Mouse (Mus musculus) fibroblast of lung, adult 2 months (primary cell): ENCODE results near the gene Tgoln1.

Experiments
- DNase-seq: peaks from one replicate; pipeline ENCODE4 v3.0.0-alpha.2; 2011; ENCODE audit warnings: low read depth

Gene Tgoln1

DNA sequence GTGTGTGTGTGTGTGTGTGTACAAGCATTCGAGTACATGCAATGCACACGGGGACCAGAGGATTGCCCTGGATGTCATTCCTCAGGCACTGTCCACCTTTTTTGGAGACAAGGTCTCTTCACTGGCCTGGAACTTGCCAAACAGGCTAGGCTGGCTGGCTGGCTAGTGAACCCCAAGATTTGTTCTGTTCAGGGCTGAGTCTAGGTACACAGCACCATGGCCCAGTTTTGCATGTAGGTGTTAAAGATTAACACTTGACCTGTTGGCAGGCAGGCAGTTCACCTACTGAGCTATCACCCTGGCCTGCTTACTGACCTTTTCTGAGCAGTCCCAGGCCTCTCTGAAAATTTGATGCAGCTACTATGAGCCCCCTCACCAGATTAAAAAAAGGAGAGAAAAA lies 13.6 kb upstream of the Tgoln1 start:
- DNase-seq = no peak

DNA sequence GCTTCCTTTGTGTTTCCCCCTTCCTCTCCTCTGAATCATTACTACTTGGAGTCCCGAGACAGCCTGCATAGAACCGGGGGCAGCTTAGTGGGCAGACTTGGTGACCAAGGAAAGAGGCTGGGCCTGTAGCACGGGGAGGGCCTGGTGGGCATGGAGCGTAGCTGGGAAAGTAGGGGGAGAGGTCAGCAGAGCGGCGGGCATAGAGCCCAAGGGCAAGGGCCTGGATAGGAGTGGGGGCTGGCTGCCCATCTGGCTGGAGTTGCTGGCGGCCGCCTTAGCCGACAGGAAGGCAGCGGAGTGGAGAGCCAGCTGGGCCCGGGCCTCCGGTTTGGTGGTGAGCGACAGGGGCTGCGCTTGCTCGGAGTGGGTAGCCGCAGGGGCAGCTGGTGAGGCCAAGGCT lies 10.5 kb upstream of the Tgoln1 start:
- DNase-seq = no peak

DNA sequence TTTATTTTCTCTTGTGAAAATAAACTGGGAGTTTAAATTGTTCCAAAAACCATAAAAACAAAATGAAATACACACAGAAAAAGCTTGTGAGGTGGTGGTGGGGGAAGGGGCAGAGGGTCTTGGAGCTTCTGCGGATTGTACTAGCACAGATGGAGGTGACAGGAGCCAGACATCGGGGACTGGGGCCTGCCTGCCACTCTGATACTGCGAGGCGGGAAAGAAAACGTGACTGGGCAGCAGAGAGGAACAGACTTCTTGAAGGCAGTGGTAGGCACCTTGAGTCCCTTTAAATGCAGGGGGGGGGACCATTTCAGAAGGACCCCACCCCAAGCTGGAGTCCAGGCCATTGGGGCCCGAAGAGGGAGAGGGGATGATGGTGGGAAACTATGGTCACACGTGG lies 9.6 kb upstream of the Tgoln1 start:
- no peak for DNase-seq

DNA sequence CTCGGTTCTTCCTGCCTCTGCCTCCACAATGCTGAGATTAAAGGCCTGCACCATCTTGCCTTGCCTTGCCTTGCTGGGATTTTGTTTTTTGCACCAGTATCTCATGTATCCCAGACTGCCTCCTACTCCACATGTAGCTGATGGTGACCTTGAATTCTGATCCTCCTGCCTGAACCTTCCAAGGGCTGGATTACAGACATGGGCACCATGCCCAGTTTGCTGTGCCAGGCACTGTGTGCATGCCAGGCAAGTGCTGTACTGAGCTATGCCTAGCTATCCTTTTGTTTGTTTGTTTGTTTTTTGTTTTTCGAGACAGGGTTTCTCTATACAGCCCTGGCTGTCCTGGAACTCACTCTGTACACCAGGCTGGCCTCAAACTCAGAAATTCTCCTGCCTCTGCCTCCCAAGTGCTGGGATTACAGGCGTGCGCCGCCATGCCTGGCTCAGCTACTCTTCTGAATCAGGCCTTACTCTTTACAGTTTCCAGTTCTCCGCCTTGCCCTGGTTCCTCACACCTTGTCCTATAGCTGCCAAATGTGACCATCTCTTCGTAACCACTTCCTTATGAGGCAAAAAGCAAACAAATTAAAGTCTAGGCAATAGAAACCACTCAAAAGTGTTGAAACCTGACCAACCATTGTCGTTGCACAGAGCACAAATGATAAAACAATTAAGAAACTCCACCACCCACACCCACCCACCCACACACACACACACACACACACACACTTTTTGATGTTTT lies 7.0 kb upstream of the Tgoln1 start:
- no peak for DNase-seq

DNA sequence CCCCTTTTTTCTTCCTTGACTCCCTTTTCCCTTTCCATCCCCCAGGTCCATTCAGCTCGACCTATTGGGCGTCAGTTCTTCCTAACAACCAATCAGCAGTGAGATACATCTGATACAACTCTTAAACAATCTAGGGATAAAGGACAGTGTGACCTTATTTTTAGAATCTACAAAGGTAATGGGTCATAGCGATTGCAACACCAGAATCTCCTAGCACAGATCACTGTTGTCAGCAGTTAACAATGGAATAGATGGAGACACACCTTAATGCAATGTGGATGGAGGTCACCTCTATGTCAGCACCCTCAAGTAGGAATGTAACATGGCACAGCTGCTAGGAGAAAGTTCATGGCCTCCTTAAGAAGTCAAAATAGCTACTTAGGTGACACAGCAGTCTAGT lies 6.1 kb upstream of the Tgoln1 start:
- DNase-seq = no peak

DNA sequence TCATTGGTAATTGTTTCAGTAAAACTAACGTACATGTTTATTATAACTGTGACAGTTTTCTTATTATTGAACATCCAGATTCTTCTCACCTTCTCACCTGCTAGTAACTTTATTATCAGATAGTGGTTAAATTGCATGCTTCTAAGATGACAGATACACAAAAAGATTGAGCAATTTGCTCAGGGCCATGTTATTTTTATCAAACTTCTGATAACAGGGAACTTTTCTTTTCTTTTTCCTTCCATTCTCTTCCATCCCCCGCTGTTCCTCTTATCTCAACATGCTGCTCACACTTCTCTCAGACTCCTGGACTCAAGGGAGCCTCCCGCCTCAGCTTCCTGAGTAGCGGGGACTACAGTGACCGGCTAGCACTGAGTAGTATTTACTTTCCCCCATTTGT lies 4.1 kb upstream of the Tgoln1 start:
- no peak for DNase-seq

DNA sequence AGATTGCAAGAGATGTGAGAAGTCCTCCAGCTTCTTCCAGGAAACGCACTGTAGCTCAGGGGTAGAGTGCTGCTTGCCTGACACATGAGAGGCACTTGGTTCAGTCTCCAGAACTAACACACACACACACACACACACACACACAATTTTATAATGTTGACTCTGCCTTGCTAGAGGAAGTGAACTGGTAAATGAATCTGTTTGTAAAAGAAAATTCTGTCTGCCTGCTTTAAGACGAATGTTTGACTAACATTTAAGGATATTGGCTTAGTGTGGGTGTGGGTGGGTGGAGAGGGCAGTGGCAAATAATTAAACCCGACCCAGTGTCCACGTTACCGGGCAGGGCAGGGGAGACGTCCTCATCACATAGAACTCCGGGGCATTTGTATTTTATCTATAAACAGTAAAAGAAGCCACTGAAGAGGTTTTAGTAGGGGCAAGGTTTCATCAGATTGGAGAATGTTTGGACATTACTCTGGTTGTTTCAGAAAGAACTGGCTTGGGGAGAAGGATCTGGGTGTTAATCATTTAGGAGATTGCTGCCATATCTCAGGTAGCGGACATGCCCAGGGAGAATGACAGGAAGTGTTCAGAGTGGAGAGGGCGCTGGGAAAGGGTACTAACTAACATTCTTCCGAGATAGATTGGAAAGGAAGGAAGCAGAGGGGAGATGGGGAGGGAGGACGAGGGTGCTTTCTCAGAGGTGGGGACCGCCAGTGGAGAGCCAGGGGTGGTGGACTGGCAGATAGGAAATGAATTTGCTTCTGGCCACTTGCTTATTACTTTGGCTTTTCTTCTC lies 3.1 kb upstream of the Tgoln1 start:
- DNase-seq = no peak

DNA sequence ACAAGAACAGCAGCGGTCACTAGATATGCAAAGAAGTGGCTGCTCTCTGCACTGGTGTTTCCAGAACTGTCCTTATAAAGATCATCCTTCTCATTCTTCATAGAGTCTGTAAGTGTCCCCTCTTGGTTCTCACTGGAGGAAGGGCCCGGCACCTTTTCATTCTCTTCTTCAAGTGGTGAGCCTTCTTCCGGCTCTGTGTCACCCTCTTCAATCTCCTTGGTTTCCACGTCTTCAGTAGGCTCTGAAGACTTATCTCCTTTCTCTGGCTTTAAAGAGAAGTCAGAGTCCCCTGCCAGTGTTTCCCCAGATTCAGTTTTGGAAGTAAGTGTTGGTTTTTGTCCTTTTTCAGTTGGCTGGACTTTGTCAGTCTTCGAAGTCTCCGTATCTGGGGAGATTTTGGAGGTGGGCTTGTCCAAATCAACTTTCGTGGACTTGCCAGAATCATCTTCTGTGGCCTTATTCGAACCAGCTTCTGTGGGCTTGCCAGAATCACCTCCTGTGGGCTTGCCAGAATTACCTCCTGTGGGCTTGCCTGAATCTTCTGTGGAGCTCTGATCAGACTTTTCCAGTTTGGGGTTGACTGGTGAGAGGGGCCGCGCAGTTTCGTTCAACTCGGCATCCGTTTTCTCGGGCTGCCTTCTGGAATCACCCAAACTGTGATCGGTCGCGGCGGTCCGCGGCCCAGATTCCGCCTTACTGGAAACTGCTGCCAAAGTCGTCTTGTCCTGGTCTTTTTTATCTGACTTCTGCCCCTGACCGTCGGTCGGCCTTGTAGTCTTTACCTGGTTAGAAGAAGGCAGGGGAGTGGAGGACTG lies 1.0 kb downstream of the Tgoln1 start:
- no peak for DNase-seq

DNA sequence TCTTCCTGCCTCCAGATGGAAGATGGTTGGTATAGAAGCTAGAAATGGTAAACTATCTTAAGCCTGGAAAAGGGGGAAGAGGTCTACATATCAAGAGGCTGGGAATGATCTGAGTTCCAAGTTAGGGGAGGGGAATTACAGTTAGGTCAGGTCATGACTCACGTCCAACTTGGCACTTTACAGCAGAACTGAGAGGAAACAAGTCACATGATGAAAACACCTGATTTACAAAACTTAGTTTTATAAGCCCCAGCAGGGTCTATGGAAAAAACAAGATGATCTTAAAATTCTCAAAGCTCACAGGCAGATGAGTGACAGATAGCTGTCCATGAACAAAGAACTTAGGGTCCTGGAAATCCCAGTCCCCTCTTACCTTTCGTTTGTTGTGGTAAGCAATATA lies 1.6 kb downstream of the Tgoln1 start:
- DNase-seq = peak; percentile 27

DNA sequence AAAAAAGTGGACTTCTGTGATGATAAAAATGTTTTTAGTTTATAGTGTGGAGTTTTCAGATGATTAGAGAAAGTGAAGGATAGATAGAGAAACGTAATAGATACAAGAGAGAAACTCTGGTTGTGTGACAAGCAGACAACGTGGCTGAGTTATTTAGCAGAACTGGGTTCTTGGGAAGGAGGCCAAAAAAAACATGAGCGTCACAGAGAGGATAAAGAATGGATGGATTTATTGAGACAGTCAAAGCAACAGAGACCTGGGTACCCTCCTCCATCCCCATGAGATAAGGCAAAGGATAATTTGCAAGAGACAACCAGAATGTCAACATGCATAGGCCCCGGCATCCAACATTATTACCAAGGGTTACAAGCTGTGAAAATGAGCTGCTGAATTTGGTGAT lies 6.5 kb downstream of the Tgoln1 start:
- DNase-seq = no peak

DNA sequence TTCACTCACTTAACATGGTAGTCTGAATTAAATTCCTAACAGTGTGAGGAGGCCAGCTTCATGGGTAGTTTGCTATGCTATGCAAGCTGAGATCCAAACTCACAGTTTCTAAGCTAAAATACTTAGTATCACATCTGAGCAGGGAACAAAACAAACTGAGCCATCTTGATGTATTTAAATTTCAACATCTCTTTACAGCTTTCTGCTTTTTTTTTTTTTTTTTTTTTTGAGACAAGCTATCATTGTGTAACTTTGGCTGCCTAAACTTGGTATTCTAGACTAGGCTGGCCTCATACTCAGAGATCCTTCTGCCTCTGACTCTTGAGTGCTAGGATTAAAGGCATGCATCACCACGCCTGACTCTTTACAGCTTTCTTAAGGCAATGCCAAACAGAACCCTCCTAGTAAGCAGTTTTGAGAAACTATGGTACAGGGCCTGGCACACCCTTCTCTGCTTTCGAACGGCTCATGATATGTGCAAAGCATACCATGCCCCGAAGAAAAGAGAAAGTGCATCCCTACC lies 8.1 kb downstream of the Tgoln1 start:
- peak; percentile 22 for DNase-seq

DNA sequence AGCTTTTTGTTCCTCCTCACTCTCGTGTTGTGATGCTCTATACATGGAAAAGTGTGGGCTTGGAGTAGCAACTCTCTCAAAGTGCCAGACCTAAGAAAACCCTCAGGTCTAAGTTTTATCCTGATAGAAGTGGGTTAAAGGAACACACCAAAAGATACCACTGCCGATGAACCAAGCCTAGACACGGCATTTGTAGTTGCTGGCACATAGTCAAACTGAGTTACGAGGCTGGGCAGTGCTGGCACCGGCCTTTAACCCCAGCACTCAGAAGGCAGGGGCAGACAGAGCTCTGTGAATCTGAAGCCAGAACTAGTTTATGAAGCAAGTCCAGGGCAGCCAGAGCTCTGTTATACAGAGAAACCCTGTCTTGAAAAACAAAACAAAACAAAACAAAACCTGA lies 9.1 kb downstream of the Tgoln1 start:
- no peak for DNase-seq

DNA sequence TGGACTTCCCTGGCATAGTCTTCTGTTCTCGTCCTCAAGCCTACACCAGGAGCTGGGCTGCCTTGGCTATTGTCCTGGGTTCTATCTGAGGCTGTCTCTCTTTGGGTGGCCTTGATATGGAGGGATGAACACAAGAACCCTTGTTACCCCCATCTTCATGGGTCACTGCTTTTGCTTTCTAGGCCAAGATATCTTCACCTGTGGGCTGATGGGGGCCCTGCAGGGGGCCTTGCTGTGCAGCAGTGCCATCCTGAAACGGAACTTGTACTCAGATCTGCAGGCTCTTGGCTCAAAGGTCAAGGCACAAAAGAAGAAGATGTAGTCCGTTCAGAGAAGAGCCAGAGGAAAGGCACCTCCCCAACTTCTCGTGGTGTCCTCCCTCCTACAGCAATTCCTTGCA lies 9.7 kb downstream of the Tgoln1 start:
- no peak for DNase-seq

DNA sequence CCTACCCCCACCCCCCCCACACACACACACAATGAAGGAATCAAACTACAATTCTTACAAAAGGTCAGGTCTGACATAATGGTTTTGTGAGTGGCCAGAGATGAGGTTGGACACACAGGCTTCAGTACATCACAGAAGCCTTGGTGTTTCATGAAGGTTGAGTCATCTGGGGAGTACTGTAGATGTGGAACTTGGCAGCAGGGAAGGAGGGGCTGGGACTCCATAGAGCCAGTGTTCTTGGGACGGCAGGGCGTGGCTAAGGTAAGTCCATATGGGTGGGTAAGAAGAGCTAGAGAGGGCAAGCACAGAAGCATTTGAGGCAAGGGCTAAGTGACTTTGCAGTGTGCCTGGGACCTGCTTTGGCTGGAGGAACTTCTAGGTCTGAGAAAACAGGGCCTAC lies 12.7 kb downstream of the Tgoln1 start:
- no peak for DNase-seq

DNA sequence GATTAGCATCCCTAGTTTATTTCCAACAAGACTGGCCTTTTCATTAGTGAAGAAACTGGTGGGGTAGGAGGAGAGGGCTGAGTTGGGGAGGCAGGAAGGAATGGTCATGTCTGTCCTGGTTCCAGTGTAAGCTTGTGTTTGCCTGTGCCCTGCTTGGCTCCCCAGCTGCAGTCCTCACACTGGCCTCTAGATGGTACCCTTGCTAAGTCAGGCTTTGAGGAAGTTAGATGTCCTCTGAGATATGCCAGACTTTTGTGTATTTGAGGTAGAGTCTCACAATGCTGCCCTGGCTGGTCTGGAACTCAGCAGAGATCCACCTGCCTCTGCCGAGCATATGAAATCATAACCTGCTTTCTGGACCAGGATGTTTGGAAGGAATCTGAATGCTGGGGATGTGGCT lies 15.1 kb downstream of the Tgoln1 start:
- peak; percentile 48 for DNase-seq

DNA sequence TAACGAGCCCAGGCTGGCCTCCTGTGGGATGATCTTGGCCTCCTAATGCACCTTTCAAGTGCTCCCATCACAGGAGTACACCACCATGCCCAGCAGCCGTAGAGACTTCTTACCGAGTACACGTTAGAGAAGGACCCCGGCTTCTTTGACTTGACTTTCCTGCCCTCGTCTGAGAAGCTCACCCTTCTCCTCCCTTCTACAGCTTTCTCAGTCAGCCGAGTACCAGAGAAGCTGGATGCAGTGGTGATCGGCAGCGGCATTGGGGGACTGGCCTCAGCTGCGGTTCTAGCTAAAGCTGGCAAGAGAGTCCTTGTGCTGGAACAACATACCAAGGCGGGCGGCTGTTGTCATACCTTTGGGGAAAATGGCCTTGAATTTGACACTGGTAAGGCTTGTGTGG lies 16.0 kb downstream of the Tgoln1 start:
- DNase-seq = no peak

DNA sequence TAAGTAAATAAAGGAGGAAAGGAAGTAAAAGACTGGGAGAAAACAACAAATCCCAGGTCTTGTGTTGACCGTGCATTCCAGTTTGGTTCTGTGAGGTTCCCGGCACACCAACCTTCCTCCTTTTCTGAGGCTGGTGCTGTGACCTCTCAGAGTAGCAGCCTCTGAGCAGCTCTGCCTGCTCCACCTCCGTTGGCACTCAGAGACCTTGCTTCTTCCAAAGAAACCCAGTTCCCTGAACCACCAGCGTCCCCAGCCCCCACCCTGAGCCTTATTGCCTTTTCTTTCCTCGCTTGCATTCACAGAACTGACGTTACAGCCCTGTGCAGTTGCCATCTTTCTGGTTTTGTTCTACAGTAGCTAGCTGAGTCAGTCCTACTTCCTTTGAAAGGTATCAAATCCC lies 16.6 kb downstream of the Tgoln1 start:
- DNase-seq = no peak

DNA sequence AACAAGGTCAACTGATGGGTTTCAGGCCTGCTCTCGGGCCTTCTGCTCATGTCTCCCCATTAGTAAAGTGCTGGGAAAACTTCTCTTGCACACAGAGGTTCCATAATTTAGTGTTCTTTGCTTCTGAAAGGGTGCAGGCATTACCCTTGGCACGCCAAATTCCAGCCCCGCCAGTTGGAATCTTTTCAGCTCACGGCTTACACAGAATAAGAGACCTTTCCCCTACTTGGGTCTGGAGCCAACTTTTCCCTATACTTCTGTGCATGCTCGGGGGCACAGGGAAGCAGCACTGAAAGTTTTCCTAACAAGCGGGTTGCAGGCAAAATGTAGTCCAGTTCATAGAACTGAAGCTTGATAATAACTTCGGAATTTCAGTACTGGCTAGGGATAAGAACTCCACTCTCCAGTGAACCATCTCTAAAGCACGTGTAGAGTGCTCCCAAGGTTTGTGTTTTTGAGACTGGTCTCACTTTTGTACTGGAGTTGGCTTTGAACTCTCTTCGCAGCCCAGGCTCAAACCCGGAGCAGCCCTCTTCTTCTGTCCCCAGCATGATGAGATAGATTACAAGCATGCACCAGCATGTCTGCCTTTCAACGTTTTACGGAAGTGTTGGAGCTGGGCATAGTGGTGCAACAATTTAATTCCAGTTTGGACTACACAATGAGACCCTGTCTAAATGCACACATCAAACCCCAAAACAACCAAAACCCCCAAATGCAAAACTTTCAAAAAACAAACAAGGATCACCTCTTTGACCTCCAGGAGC lies 17.8 kb downstream of the Tgoln1 start:
- no peak for DNase-seq

DNA sequence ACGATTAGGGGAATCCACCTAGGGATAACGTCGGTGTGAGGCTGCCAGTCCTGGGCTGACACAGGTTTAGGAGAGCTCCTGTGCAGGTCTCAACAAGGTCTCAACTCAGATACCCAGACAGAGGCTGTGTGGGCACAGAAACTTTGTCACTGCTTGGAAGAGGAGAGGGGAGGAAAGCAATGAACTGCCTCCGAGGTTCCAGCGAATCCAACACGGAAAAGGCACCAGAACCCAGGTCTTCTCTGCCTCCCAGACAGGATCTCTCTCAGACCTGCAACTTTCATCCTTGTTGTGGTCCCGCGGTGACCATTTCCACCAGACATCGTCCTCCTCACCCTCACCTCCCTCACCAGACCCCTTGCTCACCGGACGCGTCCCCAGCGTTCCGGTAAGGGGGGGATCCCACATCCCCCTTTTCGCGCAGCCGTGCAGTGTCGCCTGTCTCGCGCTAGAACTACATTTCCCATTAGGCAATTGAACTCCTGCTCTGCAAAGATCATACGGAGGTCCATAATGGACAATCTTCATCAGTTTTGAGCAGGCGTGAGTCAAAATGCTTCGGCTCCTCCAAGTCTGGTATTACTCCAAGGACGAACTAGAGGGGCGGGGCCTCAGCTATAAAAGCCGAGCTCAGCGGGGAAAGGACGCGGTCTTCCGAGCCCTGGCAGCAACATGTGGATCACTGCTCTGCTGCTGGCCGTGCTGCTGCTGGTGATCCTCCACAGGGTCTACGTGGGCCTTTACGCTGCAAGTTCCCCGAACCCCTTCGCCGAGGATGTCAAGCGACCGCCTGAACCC lies 18.6 kb downstream of the Tgoln1 start, which contains the start of the genes Elmod3 and Retsat:
Gene Elmod3, minus strand, starts transcription at position 458 of the 798 bp plus-strand sequence.
Gene Retsat, plus strand, starts transcription at position 520 of the 798 bp plus-strand sequence.
- DNase-seq = peak; percentile 93

DNA sequence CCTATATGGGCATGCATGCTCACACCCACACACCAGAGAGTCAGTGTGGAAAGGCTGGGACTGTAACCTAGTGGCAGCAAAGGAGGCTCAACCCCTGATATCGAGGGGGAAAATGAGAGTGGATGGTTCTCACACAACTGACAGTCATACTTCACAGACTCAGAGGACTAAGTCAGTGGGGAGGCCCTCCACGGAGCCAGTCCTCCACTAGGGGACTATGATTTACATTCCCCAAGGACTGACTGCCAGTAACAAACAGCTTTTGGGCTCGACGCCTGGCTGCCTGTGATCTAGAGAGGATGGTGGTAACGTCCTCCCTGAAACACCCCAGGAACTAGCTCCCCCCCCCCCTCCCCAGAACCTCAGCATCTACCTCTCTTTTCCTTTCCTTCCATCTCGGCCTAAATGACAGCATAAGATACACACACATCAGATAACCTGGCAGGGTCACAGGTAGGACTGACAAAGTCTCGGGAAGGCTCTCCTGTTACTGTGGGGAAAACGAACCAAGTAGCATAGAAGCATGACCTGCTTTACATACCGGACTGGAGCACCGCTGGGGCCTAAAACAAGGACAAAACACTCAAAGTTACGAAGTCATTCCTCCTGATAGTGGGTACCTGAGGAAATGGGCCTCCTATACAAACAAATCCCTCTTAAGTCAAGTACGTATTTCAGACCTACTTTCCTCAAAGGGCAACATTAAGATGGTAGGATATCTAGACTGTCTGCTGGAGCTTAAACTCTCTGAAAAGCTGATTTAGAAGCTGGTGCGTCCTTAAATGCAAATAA lies 19.5 kb downstream of the Tgoln1 start:
- DNase-seq = no peak
